Mouse (Mus musculus) C2C12 (cell line): ENCODE data around the gene Glod4. TPM values are rescaled to one million over a fixed set of nuclear protein-coding genes. Genes with fewer than 3 reads are reported as not detected.

Experiments
- H3K27me3 ChIP-seq: one replicate; pipeline ENCODE4 v1.6.1; 2011; ENCODE audit not compliant: control insufficient read depth, insufficient read depth, insufficient read length
- H3K36me3 ChIP-seq: one replicate; pipeline ENCODE4 v1.6.1; 2011; ENCODE audit not compliant: control insufficient read depth, insufficient read depth
- H3K4me3 ChIP-seq: one replicate; pipeline ENCODE4 v1.5.1; 2011; ENCODE audit warnings: mild to moderate bottlenecking, control low read depth; ENCODE audit not compliant: poor library complexity, insufficient read depth, severe bottlenecking
- H3K79me2 ChIP-seq: one replicate; pipeline ENCODE4 v1.6.1; 2011; ENCODE audit not compliant: control insufficient read depth, insufficient read depth
- H3K79me3 ChIP-seq: one replicate; pipeline ENCODE4 v1.6.1; 2011; ENCODE audit warnings: low read depth, control low read depth
- H3ac ChIP-seq: one replicate; pipeline ENCODE3; 2011; ENCODE audit warnings: low read depth; ENCODE audit not compliant: control insufficient read depth, insufficient read length
- CEBPB ChIP-seq: IDR thresholded peaks from one replicate; pipeline ENCODE4 v1.6.1; 2011; ENCODE audit warnings: low read depth, mild to moderate bottlenecking, control low read depth, moderate library complexity
- CTCF ChIP-seq: IDR thresholded peaks from one replicate; pipeline ENCODE4 v1.5.1; 2011; ENCODE audit not compliant: control insufficient read depth, insufficient read depth, insufficient read length
- FOSL1 ChIP-seq: IDR thresholded peaks from one replicate; pipeline ENCODE4 v1.8.0; 2011; ENCODE audit warnings: mild to moderate bottlenecking, low read length; ENCODE audit not compliant: poor library complexity, insufficient read depth, severe bottlenecking
- MAX ChIP-seq: IDR thresholded peaks from one replicate; pipeline ENCODE4 v1.6.1; 2011; ENCODE audit warnings: mild to moderate bottlenecking, control low read depth
- MYOD1 ChIP-seq: IDR thresholded peaks from one replicate; pipeline ENCODE4 v1.6.1; 2011; ENCODE audit warnings: low read depth; ENCODE audit not compliant: control insufficient read depth, insufficient read length
- MYOG ChIP-seq: IDR thresholded peaks from one replicate; pipeline ENCODE4 v1.6.1; 2011; ENCODE audit not compliant: control insufficient read depth, insufficient read length; ENCODE audit errors: extremely low read depth
- USF1 ChIP-seq: IDR thresholded peaks from one replicate; pipeline ENCODE4 v1.6.1; 2011; ENCODE audit warnings: low read depth, mild to moderate bottlenecking, control low read depth, moderate library complexity
- long read RNA-seq, 2 experiments: library from polyadenylated mRNA; unstranded; transcript quantifications; one replicate each; pipeline ENCODE4 v2.0.0; 2019 to 2020
- polyA plus RNA-seq: library from polyadenylated mRNA; unstranded; fragments of >200 nt; fragmentation: generic; extraction: Trizol; gene quantifications from one replicate; pipeline ENCODE4 v1.2.1, GENCODE M21; 2012; ENCODE audit warnings: missing spikeins

Gene Glod4
- 34.2 TPM for polyA plus RNA-seq
- long read RNA-seq, experiment 1, full-length matches to known transcripts = 94 of 111 reads
- long read RNA-seq, experiment 1, partial matches to known transcripts = 9 of 111 reads
- long read RNA-seq, experiment 1, other reads (novel, unspliced or antisense) = 8 of 111 reads
- long read RNA-seq, experiment 2, transcript Glod4-201 (9 exons, 1,434 nt) = major isoform, 157 of 162 reads
- long read RNA-seq, experiment 2, partial matches to known transcripts = 1 of 162 reads
- long read RNA-seq, experiment 2, other reads (novel, unspliced or antisense) = 4 of 162 reads

- Histone ChIP-seq H3K4me3 (peak within 1 kb of the TSS; percentile 97), H3ac (peak within 1 kb of the TSS; percentile 97), H3K79me2 (peaks cover 35% of the 10 kb centered on the region), H3K79me3 (peaks cover 21% of the 10 kb centered on the region), H3K27me3 (no peaks in the 10 kb centered on the region), H3K36me3 (peaks cover 22% of the 10 kb centered on the region)
- peak; percentile 89 for TF ChIP-seq MAX
- TF ChIP-seq USF1 = no peak
Measured at GRCm38 (mm10) chr11:76242901-76243810, at the start of gene Glod4, which contains the start of gene Mrm3. Gene Glod4, minus strand, starts transcription at chr11:76243725. Gene Mrm3, plus strand, starts transcription at chr11:76243715.

GRCm38 (mm10) chr11:76292831-76293230 lies 49.3 kb upstream of the Glod4 start:
- Histone ChIP-seq H3ac (no peak overlapping the region), H3K36me3 (no peaks in the 10 kb centered on the region), H3K79me2 (peaks cover 99% of the 10 kb centered on the region), H3K27me3 (no peaks in the 10 kb centered on the region), H3K79me3 (peaks cover 43% of the 10 kb centered on the region), H3K4me3 (no peak overlapping the region)
- TF ChIP-seq FOSL1 = no peak
- TF ChIP-seq CTCF = no peak
- no peak for TF ChIP-seq MYOG
- TF ChIP-seq CEBPB = no peak
- no peak for TF ChIP-seq MYOD1
- no peak for TF ChIP-seq MAX
- no peak for TF ChIP-seq USF1

GRCm38 (mm10) chr11:76292398-76292797 lies 48.9 kb upstream of the Glod4 start:
- no peaks in the 10 kb centered on the region for H3K36me3 ChIP-seq
- no peak for TF ChIP-seq MAX
- TF ChIP-seq CEBPB = peak; percentile 99
- H3K79me2 ChIP-seq = peaks cover 97% of the 10 kb centered on the region
- H3K79me3 ChIP-seq = peaks cover 40% of the 10 kb centered on the region
- H3K4me3 ChIP-seq = no peak overlapping the region
- H3K27me3 ChIP-seq = no peaks in the 10 kb centered on the region
- H3ac ChIP-seq = no peak overlapping the region

GRCm38 (mm10) chr11:76291960-76292359 lies 48.4 kb upstream of the Glod4 start:
- Histone ChIP-seq H3K27me3 (no peaks in the 10 kb centered on the region), H3K79me2 (peaks cover 92% of the 10 kb centered on the region), H3K36me3 (no peaks in the 10 kb centered on the region), H3K4me3 (no peak overlapping the region), H3K79me3 (peaks cover 39% of the 10 kb centered on the region), H3ac (no peak overlapping the region)
- no peak for TF ChIP-seq FOSL1
- no peak for TF ChIP-seq CEBPB
- TF ChIP-seq USF1 = no peak
- no peak for TF ChIP-seq MYOG
- TF ChIP-seq MAX = no peak
- TF ChIP-seq MYOD1 = no peak

GRCm38 (mm10) chr11:76290367-76290766 lies 46.8 kb upstream of the Glod4 start:
- Histone ChIP-seq H3K4me3 (no peak overlapping the region), H3K36me3 (no peaks in the 10 kb centered on the region), H3K79me2 (peaks cover 76% of the 10 kb centered on the region), H3K27me3 (no peaks in the 10 kb centered on the region), H3K79me3 (peaks cover 36% of the 10 kb centered on the region), H3ac (no peak overlapping the region)
- no peak for TF ChIP-seq MYOD1
- no peak for TF ChIP-seq MYOG
- no peak for TF ChIP-seq FOSL1
- no peak for TF ChIP-seq USF1
- no peak for TF ChIP-seq CTCF
- TF ChIP-seq CEBPB = no peak
- no peak for TF ChIP-seq MAX

- TF ChIP-seq CTCF (no peak), MYOD1 (no peak), USF1 (no peak), MYOG (no peak), CEBPB (no peak), FOSL1 (no peak), MAX (no peak)
- Histone ChIP-seq H3K27me3 (no peaks in the 10 kb centered on the region), H3ac (no peak overlapping the region), H3K4me3 (no peak overlapping the region), H3K79me3 (peaks cover 36% of the 10 kb centered on the region), H3K79me2 (peaks cover 72% of the 10 kb centered on the region), H3K36me3 (no peaks in the 10 kb centered on the region)
Measured at GRCm38 (mm10) chr11:76288645-76289044, 45.1 kb upstream of the Glod4 start.
